Mouse (Mus musculus) hindbrain, postnatal 0 days (tissue): ENCODE measurements around the gene Fkbp1a. TPM values are rescaled to one million over a fixed set of nuclear protein-coding genes. Genes with fewer than 3 reads are reported as not detected.

Experiments used
- ATAC-seq: fragments of 200-750 bp; cut with Nextera tagmentation; 2 replicates; pipeline ENCODE4 v1.8.0; 2017; ENCODE audit warnings: mild to moderate bottlenecking, moderate TSS enrichment, moderate library complexity
- DNase-seq: peaks from one replicate; pipeline ENCODE4 v3.0.0-alpha.2; 2015; ENCODE audit warnings: low spot score
- H3K27ac ChIP-seq: fragments of 300-500 bp; sonication (generic); 2 replicates; pipeline ENCODE4 v1.5.1; 2014; ENCODE audit warnings: mild to moderate bottlenecking
- H3K27me3 ChIP-seq: fragments of 300-500 bp; sonication (generic); 2 replicates; pipeline ENCODE4 v1.6.1; 2014; ENCODE audit warnings: low read length, mixed read lengths; ENCODE audit not compliant: insufficient read depth
- H3K36me3 ChIP-seq: fragments of 300-500 bp; sonication (generic); 2 replicates; pipeline ENCODE4 v1.6.1; 2014; ENCODE audit warnings: low read length, mixed read lengths; ENCODE audit not compliant: insufficient read depth
- H3K4me1 ChIP-seq: fragments of 300-500 bp; sonication (generic); 2 replicates; pipeline ENCODE4 v1.6.1; 2014; ENCODE audit warnings: antibody characterized with exemption, low read length, mixed read lengths; ENCODE audit not compliant: insufficient read depth
- H3K4me2 ChIP-seq: fragments of 300-500 bp; sonication (generic); 2 replicates; pipeline ENCODE4 v1.6.1; 2014; ENCODE audit warnings: low read depth, mild to moderate bottlenecking, low read length, moderate library complexity, mixed read lengths
- H3K4me3 ChIP-seq: fragments of 300-500 bp; sonication (generic); 2 replicates; pipeline ENCODE4 v1.5.1; 2014; ENCODE audit warnings: low read length
- H3K9ac ChIP-seq: fragments of 300-500 bp; sonication (generic); replicated peaks from 2 replicates; pipeline ENCODE4 v1.6.1; 2014; ENCODE audit warnings: mild to moderate bottlenecking, low read length, moderate library complexity, mixed read lengths
- H3K9me3 ChIP-seq: fragments of 300-500 bp; sonication (generic); 2 replicates; pipeline ENCODE4 v1.6.1; 2016; ENCODE audit warnings: low read length, mixed read lengths
- CTCF ChIP-seq: IDR thresholded peaks from 2 replicates; pipeline ENCODE4 v1.5.1; 2016; ENCODE audit warnings: antibody characterized with exemption, control low read depth, low read depth
- WGBS: fragments of 180-500 bp; shearing (Covaris S2); extraction: QIAGEN DNeasy Blood & Tissue Kit; methylation state at CpG from one replicate; pipeline ENCODE4 v1.1.7; 2014; 5-methylcytosine and 5-hydroxymethylcytosine counted together
- polyA plus RNA-seq: library from polyadenylated mRNA; unstranded; fragments of >200 nt; fragmentation: Nextera tagmentation; extraction: Ambion mirVana; gene quantifications from 2 replicates; pipeline ENCODE4 v1.2.1, GENCODE M21; 2015
- total RNA-seq: library from RNA; depleted of rRNA; stranded (reverse); fragments of >200 nt; gene quantifications from 2 replicates; pipeline ENCODE4 v1.2.3, GENCODE M21; 2014

Gene Fkbp1a
- total and polyA plus RNA-seq, 2 experiments from 2014 or later, result 64.5 to 624 TPM

GRCm38 (mm10) chr2:151566856-151567255 is 24.6 kb downstream of the Fkbp1a start:
- no peak for TF ChIP-seq CTCF
- H3K27me3 ChIP-seq, result no peaks in the 10 kb centered on the region
- no peak overlapping the region for H3K9ac ChIP-seq
- H3K27ac ChIP-seq, result no peak overlapping the region
- peaks cover 15% of the 10 kb centered on the region for H3K36me3 ChIP-seq
- H3K4me2 ChIP-seq, result no peak overlapping the region
- no peaks in the 10 kb centered on the region for H3K4me1 ChIP-seq
- H3K9me3 ChIP-seq, result no peaks in the 10 kb centered on the region
- ATAC-seq (no peak), DNase-seq (no peak)
- H3K4me3 ChIP-seq, result no peak overlapping the region
- WGBS, result 89% methylated on average over 6 of the region's 6 CpGs

DNA sequence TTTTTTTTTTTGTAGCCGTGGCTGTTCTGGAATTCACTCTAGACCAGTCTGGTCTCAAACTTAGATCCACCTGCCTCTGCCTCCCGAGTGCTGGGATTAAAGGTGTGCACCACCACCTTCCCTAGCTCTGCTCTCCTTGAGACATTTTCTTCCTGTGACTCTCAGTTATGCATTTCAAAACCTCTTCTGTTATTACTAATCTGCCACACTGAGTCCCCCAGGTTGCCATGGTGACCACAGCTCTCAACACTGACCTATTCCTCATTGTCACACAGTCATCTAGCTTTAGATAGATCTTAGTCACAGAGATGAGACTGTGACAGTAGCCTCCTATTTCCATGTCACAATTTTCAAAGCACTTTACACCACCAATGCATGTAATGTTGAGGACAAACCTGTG is 27.2 kb downstream of the Fkbp1a start:
- Histone ChIP-seq H3K4me3 (no peak overlapping the region), H3K27ac (no peak overlapping the region), H3K9me3 (no peaks in the 10 kb centered on the region), H3K4me2 (no peak overlapping the region), H3K36me3 (peaks cover 5% of the 10 kb centered on the region; the same call in 1 of the 2 replicates), H3K27me3 (no peaks in the 10 kb centered on the region), H3K4me1 (no peaks in the 10 kb centered on the region), H3K9ac (no peak overlapping the region)
- DNase-seq (no peak), ATAC-seq (no peak)
- no peak for TF ChIP-seq CTCF
- 82% methylated on average over 2 of the region's 2 CpGs for WGBS

DNA sequence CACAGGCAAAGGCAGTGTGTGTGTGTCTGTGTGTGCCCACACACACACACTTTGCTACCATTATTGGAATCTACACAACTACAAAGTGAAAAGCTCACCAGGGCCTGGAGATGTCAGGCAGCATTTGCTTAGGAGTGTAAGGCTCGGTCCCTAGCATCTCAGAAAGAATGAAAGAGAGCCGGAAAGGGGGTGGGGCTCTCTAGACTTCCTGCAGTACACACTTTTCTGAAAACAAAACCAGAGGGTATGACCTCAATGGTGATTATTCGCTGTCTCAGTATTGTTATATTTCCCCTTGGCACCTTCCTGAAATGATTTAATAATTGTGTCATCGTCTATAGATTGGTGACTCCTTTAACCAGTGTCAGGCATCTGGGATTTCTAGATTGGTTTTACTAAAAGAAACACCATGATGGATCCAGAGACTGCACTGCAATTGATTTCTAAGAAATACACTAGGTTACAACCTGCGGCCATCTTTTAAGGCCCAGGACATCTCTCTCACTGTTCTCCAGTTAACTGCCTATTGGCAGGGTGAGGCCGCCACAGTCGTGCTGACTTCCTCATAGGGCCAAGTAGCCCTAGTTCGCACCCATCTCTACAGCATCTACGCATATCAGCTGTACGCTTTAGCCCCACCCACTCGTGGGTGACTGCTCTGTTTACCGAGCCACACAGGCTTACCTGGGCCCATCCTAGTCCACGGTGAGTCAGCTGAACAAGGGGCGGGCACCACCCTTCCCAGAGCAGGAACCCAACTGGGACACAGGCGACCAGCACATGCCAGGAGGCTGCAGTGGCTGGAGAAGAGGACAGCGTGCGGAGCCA is 29.8 kb downstream of the Fkbp1a start, which contains the start of gene Sdcbp2:
Gene Sdcbp2 (plus strand): TSS at position 750 of the 828 bp plus-strand sequence.
- H3K9me3 ChIP-seq, result no peaks in the 10 kb centered on the region
- 74% methylated on average over 17 of the region's 17 CpGs for WGBS

DNA sequence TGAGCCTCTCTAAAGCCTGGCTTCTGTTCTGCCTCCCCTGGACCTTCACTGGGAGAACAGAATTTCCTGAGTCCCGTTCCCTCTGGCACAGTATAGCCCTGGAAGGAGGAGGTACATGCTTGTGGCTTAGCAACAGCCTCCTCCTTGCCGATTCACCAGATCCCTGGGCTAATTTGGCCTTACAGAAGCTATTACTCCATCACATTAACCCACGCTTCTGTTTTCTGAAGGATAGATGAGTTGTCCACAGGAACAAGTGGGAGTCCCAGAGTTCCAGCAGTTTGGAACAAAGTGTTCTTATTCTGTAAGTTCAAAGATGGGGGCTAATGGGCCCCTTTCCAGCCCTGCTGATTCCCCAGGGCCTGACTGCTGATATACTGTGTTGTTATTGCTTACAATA is 31.4 kb downstream of the Fkbp1a start:
- Histone ChIP-seq H3K27me3 (no peaks in the 10 kb centered on the region), H3K36me3 (no peaks in the 10 kb centered on the region), H3K9ac (no peak overlapping the region), H3K4me1 (peaks cover 7% of the 10 kb centered on the region; the same call in 1 of the 2 replicates), H3K4me2 (no peak overlapping the region), H3K4me3 (no peak overlapping the region), H3K9me3 (no peaks in the 10 kb centered on the region), H3K27ac (no peak overlapping the region)
- 43% methylated on average over 3 of the region's 3 CpGs for WGBS
- ATAC-seq (no peak), DNase-seq (no peak)
- TF ChIP-seq CTCF, result no peak

More for the DNA sequence above, 29.8 kb downstream of the Fkbp1a start, which contains the start of gene Sdcbp2:
- Histone ChIP-seq H3K36me3 (no peaks in the 10 kb centered on the region), H3K4me1 (peaks cover 7% of the 10 kb centered on the region; the same call in 1 of the 2 replicates), H3K4me3 (no peak within 1 kb of the TSS), H3K27me3 (no peaks in the 10 kb centered on the region), H3K4me2 (no peak within 1 kb of the TSS), H3K27ac (no peak within 1 kb of the TSS), H3K9ac (no peak within 1 kb of the TSS)
- ATAC-seq (no peak), DNase-seq (no peak)
- TF ChIP-seq CTCF, result no peak

DNA sequence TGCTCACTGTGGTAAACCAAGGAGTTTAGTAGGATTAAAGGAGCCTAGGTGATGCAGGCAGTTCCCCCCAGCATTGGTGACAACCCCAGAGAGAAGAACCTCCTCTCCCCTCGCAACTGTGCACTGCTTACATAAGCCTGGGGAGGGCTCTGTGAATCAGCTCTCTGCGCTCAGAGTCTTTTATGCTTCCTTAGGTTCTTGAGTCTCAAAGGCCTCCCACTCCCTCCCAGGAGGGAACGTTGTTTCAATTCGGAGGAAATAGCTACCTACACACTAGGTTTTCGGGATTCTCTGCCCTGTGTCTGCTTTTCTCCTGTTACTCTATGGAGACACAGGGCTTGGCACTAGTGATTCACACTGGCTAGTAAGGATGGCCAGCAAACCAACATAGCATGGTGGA is 32.3 kb downstream of the Fkbp1a start:
- no peak overlapping the region for H3K9ac ChIP-seq
- H3K4me2 ChIP-seq, result no peak overlapping the region
- DNase-seq (no peak), ATAC-seq (no peak)
- peak overlapping the region; percentile 88; the same call in 1 of the 2 replicates for H3K27ac ChIP-seq
- peaks cover 7% of the 10 kb centered on the region; the same call in 1 of the 2 replicates for H3K4me1 ChIP-seq
- TF ChIP-seq CTCF, result no peak
- no peaks in the 10 kb centered on the region for H3K36me3 ChIP-seq
- H3K9me3 ChIP-seq, result no peaks in the 10 kb centered on the region
- 46% methylated on average over 5 of the region's 5 CpGs for WGBS
- no peak overlapping the region for H3K4me3 ChIP-seq
- no peaks in the 10 kb centered on the region for H3K27me3 ChIP-seq

DNA sequence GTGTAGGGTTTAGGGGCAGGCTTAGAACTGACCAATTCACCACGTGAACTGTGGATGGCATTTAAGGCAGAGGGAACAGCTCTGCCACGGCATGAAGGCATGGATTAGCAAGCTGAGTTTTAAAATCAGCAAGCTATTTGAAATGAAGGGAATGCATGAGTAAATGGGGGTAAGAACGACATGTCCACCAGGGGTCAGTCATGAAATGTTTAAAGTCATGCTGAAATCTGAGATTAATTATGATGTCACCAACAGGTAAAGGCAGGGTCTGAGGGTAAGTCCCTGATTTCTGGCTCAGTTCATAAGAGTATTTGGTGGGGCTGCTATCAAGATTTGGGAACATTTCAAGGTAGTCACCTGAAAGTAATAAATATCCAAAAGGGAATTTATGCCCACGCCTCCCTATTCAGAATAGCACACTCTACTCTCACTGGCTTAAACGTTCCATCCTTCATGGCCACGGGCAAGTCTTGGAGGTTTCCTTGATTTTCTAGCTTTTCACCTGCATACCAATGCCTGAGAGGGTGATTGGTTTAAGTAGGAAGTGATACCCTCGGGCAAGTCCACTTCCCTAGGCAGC is 32.9 kb downstream of the Fkbp1a start:
- DNase-seq, result peak; percentile 78
- WGBS, result 16% methylated on average over 7 of the region's 7 CpGs
- no peak; the same call in 1 of the 2 replicates for ATAC-seq
- H3K4me3 ChIP-seq, result peak overlapping the region; percentile 41
- H3K27me3 ChIP-seq, result no peaks in the 10 kb centered on the region
- peak overlapping the region; percentile 78 for H3K4me2 ChIP-seq
- peaks cover 7% of the 10 kb centered on the region; the same call in 1 of the 2 replicates for H3K4me1 ChIP-seq
- TF ChIP-seq CTCF, result peak; percentile 71
- H3K27ac ChIP-seq, result peak overlapping the region; percentile 88
- no peaks in the 10 kb centered on the region for H3K9me3 ChIP-seq
- peak overlapping the region; percentile 49 for H3K9ac ChIP-seq
- H3K36me3 ChIP-seq, result no peaks in the 10 kb centered on the region
